Mouse (Mus musculus): Measurements from ENCODE around the gene Prr12.

DNA sequence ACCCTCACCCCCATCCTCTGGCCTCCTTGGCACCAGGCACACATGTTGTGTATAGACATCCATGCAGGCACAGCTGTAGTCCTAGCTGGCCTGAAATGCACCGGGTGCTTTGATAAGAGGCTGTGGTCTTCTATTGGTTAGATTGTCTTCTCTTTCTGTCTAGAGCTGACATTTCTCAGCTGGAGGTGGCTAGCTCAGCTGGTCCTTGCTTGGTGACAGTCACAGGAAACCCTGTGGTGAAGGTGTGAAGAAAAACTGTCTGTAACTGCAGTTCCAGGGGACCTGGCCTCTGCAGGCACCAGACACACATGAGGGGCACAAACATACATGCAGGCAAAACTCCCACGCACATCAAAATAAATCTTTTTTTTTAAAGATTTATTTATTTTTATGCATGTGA is 17.0 kb upstream of the Prr12 start:
- no peak for TF ChIP-seq CTCF (IDR thresholded peaks at IDR 0.05; ENCODE audit: low read depth)
- no peak for TF ChIP-seq EP300 (IDR thresholded peaks at IDR 0.05; ENCODE audit: low read depth)

Measured in liver, postnatal 0 days (tissue).